Mouse (Mus musculus) small intestine, adult 2 months (tissue): ENCODE results near the gene Plxdc2.

Experiments
- CTCF ChIP-seq: fragments of 200-500 bp; IDR thresholded peaks from 2 replicates; pipeline ENCODE4 v1.5.1; 2012; ENCODE audit warnings: low read depth, mild to moderate bottlenecking, control low read depth, inconsistent platforms, low read length, moderate library complexity, mixed read lengths; ENCODE audit not compliant: insufficient replicate concordance, insufficient read length; ENCODE audit errors: extremely low read depth
- POLR2A ChIP-seq: fragments of 200-500 bp; IDR thresholded peaks from 2 replicates; pipeline ENCODE4 v1.6.1; 2012; ENCODE audit warnings: low read depth, mild to moderate bottlenecking, control low read depth, inconsistent platforms, low read length, moderate library complexity

DNA sequence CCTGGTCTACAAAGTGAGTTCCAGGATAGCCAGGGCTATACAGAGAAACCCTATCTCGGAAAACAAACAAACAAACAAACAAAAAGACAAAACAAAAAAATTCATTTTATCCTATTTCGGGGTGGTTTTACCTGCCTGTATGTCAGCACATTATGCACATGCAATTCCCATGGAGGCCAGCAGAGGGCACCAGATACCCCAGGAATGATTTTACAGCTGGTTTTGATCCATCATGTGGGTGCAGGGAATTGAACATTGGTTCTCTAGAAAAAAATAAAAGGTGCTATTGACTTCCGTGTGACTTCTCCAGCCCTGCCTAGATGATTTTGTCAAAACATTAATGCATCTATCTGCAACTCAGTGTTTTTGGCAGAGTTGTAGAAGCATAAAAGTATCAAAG, 96.0 kb downstream of the Plxdc2 start:
- TF ChIP-seq CTCF (no peak), POLR2A (no peak)
